Mouse (Mus musculus) myocyte (in vitro differentiated cells): ENCODE results near the gene Slc44a5.

Experiments
- POLR2A ChIP-seq: IDR thresholded peaks from one replicate; pipeline ENCODE4 v1.6.1; 2011; ENCODE audit warnings: low read depth, mild to moderate bottlenecking, control low read depth, moderate library complexity; ENCODE audit not compliant: insufficient read length
- SRF ChIP-seq: IDR thresholded peaks from one replicate; pipeline ENCODE4 v1.6.1; 2011; ENCODE audit warnings: low read depth; ENCODE audit not compliant: control insufficient read depth, insufficient read length

DNA sequence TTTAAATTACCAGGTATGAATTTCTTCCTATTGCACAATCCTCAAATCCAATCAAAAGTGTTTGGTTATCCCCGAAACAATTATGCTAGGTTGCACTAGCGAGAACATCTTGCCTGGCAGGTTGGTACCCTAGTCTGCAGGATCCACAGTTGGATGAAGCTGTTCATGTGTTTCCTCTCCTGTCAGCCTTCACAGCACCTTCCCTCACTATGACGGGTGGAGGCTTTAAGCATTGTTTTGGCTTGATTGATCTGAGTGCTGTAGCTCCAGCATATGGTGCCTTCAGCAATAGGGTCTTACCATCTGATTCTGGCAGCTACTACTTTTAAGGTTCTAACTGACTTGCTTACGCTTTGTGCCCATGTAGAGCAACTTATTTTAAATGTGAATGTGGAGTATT is 176.5 kb downstream of the Slc44a5 start:
- TF ChIP-seq SRF: no peak
- no peak for TF ChIP-seq POLR2A
